Mouse (Mus musculus) olfactory bulb, adult 2 months (tissue): Measurements from ENCODE around the gene Nrros. TPM values are rescaled to one million over a fixed set of nuclear protein-coding genes. Genes with fewer than 3 reads are reported as not detected.
A peak's percentile ranks its signal among the peaks of the same experiment; 100 is the strongest.

ENCODE experiments used
- H3K27ac ChIP-seq: fragments of 200-500 bp; 2 replicates; pipeline ENCODE4 v1.5.1; 2012; ENCODE audit warnings: low read depth, low read length; ENCODE audit not compliant: insufficient read depth
- H3K4me1 ChIP-seq: fragments of 200-500 bp; 2 replicates; pipeline ENCODE4 v1.6.1; 2012; ENCODE audit warnings: low read length; ENCODE audit not compliant: control insufficient read depth, insufficient read depth
- H3K4me3 ChIP-seq: fragments of 200-500 bp; 2 replicates; pipeline ENCODE4 v1.5.1; 2012; ENCODE audit warnings: mild to moderate bottlenecking, low read depth, low read length, moderate library complexity; ENCODE audit not compliant: insufficient read depth
- CTCF ChIP-seq: fragments of 200-500 bp; IDR thresholded peaks from 2 replicates; pipeline ENCODE4 v1.5.1; 2012; ENCODE audit warnings: low read depth, mild to moderate bottlenecking, low read length, moderate library complexity; ENCODE audit not compliant: insufficient read depth
- POLR2A ChIP-seq: fragments of 200-500 bp; IDR thresholded peaks from 2 replicates; pipeline ENCODE4 v1.6.1; 2012; ENCODE audit warnings: mild to moderate bottlenecking, low read depth, low read length, moderate library complexity; ENCODE audit not compliant: insufficient read depth
- WGBS: fragments of 180-500 bp; shearing (Covaris S2); methylation state at CpG from one replicate; pipeline ENCODE4 v1.1.7; 2018; 5-methylcytosine and 5-hydroxymethylcytosine counted together
- polyA plus RNA-seq: library from polyadenylated mRNA; stranded (reverse); fragments of >200 nt; gene quantifications from 2 replicates; pipeline ENCODE4 v1.2.4, GENCODE M21; 2012; ENCODE audit warnings: low replicate concordance; ENCODE audit not compliant: missing spikeins, insufficient read depth, insufficient read length

The Nrros gene
- not detected in 2 replicates for polyA plus RNA-seq

DNA sequence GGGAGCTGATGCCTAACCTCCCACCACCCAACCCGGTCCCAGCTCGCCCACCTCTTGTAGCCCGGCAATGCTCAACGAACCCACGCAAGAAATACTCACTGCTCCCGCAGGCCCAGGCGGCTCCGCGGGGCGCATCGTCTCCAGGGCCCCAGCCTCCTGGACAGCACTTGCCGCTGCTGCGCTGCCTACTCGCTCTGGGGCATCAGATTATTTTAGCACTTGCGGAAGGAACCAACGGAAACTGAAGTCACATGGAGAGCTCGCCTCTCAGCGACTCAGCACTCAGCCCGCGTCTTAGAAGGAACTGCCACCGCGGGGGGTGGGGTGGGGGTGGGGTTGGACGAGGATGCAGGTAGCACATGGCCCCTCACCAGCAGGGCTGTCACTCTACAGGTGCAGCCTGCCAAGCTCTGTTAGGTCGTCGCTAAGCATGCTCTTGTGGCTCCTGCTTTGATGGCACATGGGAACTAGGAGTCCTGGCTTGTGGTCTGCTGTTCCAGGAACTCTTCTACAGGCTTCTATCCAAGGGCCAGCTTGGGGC, at the start of gene Nrros:
Gene Nrros, minus strand, starts transcription at position 314 of the 541 bp plus-strand sequence.
- Histone ChIP-seq H3K4me1 (peaks cover 14% of the 10 kb centered on the region), H3K4me3 (peak within 1 kb of the TSS; percentile 44), H3K27ac (no peak within 1 kb of the TSS)
- TF ChIP-seq POLR2A, result no peak
- no peak for TF ChIP-seq CTCF
- under 1% methylated on average over 25 of the region's 25 CpGs for WGBS

DNA sequence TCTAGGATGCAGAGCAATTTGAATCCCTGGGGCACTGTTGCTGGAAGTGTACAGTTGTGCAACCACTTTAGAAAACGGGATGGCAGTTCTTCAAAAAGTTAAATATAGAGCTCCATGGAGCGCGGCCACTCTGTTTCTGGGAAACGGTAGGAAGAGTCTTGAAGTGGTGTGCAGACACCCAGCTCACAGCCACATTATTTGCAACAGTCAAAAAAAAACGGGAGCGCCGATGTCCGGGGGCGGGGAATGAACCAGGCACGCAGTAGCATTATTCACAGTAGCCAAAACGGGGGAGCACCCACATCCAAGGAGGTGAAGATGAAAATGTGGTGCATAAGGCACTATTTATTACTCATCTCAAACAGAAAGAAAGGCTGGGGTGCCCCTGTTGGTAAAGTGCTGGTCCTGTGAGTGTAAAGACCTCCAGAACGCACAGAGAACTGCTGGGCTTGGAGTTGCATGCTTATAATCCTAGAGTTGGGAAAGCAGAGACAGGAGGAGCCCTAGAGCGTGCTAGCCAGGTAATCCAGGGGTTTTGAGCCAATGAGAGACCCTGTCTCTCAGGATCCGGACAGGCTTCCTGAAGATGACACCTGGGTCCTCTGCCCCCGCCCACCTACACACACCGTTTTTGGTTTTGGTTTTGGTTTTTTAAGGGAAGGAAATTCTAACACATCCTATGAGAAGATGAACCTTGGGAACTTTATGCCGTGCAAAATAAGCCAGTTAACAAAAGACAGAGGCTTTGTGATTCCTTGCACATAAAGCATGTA, 49.6 kb upstream of the Nrros start:
- Histone ChIP-seq H3K4me3 (no peak overlapping the region), H3K4me1 (peaks cover 5% of the 10 kb centered on the region), H3K27ac (no peak overlapping the region)
- TF ChIP-seq CTCF (no peak), POLR2A (no peak)
- WGBS, result 51% methylated on average over 17 of the region's 17 CpGs

DNA sequence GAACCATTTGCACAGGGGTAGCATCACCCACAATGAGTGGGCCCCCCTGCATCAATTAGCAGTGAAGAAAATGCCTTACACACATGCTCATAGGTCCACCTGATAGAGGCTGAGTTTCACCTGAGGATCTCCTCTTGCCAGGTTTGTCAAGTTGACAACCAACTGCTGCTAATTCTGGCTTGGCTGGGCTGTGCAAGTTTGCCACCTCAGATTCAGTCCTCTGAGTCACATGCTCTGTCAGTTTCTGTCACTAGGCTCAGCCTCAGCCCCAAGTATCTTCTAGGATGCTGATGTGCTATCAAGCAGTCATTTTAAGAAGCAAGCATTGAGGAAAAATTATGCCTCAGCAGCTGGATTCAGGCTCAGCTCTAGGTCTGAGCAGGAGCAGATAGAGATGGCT, 48.8 kb upstream of the Nrros start:
- H3K27ac ChIP-seq, result no peak overlapping the region

DNA sequence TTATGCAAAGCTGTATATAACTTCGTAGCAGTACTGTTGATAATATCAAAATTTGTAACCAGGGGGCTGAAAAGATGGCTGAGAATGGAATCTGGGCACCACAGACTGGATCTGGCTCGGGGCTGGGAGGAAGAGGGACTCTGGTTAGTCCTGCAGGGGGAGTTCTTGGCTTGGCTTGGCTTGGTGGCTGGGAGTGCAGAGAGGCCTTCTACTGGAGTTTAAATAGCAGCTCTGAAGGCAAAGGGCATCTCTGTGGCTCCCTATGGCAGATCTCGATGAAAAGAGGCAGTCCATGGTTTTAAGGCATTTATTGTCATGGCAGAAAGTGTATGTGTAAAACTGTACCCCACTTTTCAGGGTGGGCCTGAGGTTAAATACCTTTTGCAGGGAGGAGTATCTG, 39.5 kb upstream of the Nrros start:
- peaks cover 4% of the 10 kb centered on the region; the same call in 1 of the 2 replicates for H3K4me1 ChIP-seq
- H3K4me3 ChIP-seq, result no peak overlapping the region
- no peak for TF ChIP-seq CTCF
- TF ChIP-seq POLR2A, result no peak
- 58% methylated on average over 3 of the region's 3 CpGs for WGBS
- H3K27ac ChIP-seq, result no peak overlapping the region

More for the DNA sequence above, 48.8 kb upstream of the Nrros start:
- no peak for TF ChIP-seq POLR2A
- no peak for TF ChIP-seq CTCF
- Histone ChIP-seq H3K4me3 (no peak overlapping the region), H3K4me1 (peaks cover 5% of the 10 kb centered on the region)

DNA sequence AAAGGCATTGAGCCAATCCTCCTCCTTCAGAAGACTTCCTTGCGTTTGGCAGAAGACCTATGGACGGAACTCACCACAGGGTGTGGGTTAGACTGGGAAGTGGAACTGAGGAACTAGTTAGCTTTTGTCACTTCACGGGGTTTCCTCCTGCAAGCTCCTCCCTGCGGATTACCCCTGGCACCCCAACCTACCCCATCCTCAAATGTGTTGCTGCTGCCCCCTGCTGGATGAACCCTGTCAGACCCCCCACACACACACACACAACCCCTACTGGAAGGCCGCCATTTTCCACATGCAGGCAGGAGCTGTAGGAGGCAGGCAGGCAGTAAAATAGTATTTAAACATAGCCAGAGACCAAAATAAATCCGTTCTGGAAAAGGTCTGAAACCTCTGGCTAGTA, 37.3 kb upstream of the Nrros start:
- TF ChIP-seq CTCF, result peak; percentile 54
- TF ChIP-seq POLR2A, result no peak
- Histone ChIP-seq H3K4me3 (no peak overlapping the region), H3K4me1 (peaks cover 4% of the 10 kb centered on the region; the same call in 1 of the 2 replicates), H3K27ac (no peak overlapping the region)
- WGBS, result 71% methylated on average over 6 of the region's 6 CpGs

DNA sequence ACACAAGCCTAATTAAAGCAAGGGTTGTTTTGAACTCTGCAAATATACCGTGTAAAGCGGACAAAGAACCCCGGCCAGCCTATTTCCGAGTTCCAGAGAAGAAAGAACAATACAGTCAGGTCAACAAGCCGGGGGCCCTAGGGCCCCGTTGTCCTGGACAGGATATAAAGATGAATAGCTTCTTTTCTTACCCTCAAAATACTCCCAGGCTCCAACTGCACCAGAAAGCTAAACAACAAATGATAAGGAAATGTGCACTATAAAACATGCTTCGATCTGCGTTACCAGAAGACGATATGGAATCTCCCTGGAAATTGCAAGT, 35.6 kb upstream of the Nrros start:
- peak overlapping the region; percentile 32; the same call in 1 of the 2 replicates for H3K27ac ChIP-seq
- H3K4me1 ChIP-seq, result peaks cover 4% of the 10 kb centered on the region; the same call in 1 of the 2 replicates
- 28% methylated on average over 9 of the region's 9 CpGs for WGBS
- TF ChIP-seq POLR2A (no peak), CTCF (no peak)
- peak overlapping the region; percentile 42; the same call in 1 of the 2 replicates for H3K4me3 ChIP-seq

DNA sequence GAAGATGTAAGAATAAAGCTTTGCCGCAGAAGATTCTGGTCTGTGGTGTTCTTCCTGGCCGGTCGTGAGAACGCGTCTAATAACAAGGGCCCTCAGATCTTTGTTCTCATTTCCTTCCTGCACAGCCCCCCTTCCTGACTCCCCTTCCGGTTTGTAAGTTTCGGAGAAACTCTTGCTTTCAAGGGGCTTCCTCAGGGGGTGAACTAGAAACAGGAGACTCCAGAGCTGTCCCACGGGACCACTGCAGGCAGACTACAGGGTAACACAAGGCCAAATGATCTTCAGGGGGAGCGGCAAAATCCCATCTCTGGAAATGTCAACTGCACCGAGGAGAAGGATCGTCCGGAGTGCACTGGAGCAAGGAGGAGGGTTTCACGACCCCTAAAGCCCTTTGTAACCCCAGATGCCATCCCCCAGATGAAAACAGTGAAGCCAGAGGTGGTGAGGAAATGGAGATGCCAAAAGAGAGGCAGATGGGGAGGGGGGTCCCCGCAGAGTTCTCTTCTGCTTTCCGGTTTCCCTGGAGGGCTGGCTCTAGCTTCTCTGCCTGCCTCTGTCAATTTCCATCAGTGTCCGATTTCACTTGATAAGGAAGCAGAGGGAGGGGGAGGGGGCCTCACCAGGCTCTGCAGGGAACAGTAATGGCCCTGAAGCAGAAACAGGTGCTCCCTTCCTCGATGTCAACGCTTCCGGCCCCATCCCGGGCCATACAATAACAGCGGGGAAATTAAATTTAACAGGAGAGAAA, 35.0 kb upstream of the Nrros start:
- Histone ChIP-seq H3K4me1 (peaks cover 4% of the 10 kb centered on the region; the same call in 1 of the 2 replicates), H3K4me3 (peak overlapping the region; percentile 42), H3K27ac (peak overlapping the region; percentile 84; the same call in 1 of the 2 replicates)
- WGBS, result 51% methylated on average over 21 of the region's 21 CpGs
- TF ChIP-seq CTCF, result no peak
- TF ChIP-seq POLR2A, result no peak

DNA sequence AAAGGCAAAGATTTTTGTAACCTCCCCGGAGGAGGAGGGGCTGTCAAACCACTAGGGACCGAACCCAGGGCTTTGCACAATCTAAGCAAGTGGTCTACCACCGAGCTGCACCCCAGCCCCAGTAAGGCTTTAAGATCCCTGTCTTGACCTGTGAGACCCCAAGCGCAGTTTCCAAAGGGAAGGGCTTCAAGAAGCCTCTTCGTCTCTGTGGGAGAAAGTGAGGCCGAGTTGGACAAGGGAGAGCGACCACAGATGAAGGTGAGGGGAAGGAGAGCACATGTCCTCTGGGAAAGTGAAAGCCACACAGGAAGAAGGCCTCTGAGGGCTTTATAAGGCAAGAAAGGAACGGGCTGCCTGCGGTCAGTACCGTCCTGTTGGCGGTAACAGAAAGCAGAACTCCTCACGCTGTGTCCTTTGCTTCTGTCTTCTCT, 24.6 kb upstream of the Nrros start:
- Histone ChIP-seq H3K4me1 (peaks cover 4% of the 10 kb centered on the region; the same call in 1 of the 2 replicates), H3K4me3 (no peak overlapping the region), H3K27ac (no peak overlapping the region)
- 65% methylated on average over 12 of the region's 12 CpGs for WGBS
- TF ChIP-seq POLR2A, result no peak
- no peak for TF ChIP-seq CTCF

DNA sequence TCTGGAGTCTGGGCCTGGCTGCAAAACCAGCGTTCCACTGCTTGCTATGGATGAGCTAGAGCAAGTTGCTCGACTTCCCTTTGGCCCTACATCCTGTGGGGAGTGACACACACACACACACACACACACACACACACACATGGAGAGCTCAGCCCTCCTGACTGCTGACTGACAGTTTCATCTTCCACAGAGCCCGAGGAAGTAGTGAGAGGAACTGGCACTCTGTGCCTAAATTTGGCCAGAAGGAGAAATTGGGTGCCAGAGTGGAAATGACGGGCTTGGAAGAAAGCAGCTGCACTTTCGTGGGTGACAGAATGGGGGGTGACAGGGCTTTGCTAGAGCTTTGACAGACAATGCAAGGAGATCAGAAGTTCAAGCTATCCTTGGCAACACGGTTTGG, 23.7 kb upstream of the Nrros start:
- TF ChIP-seq POLR2A (no peak), CTCF (no peak)
- 26% methylated on average over 6 of the region's 6 CpGs for WGBS
- H3K4me3 ChIP-seq, result no peak overlapping the region

More for the DNA sequence above, 23.7 kb upstream of the Nrros start:
- peaks cover 4% of the 10 kb centered on the region; the same call in 1 of the 2 replicates for H3K4me1 ChIP-seq
- no peak overlapping the region for H3K27ac ChIP-seq
